Mouse (Mus musculus): Measurements from ENCODE around the gene Crxos. TPM values are rescaled to one million over a fixed set of nuclear protein-coding genes. Genes with fewer than 3 reads are reported as not detected.

Gene Crxos
- polyA plus RNA-seq (2012; rRNA removed), result 0.55 TPM in 1 of 2 replicates, not detected in the other

GRCm38 (mm10) chr7:15882317-15882716 lies at the start of gene Crxos:
Gene Crxos (plus strand): TSS chr7:15882617.
- no peak within 1 kb of the TSS for H3K27ac ChIP-seq (ENCODE audit: control insufficient read depth, insufficient read depth, low read length)
- H3K4me3 ChIP-seq (ENCODE audit: control insufficient read depth, insufficient read depth, low read length), result no peak within 1 kb of the TSS
- H3K36me3 ChIP-seq (ENCODE audit: control insufficient read depth, insufficient read depth, low read length), result no peaks in the 10 kb centered on the region
- WGBS, result 93% methylated on average over 2 of the region's 2 CpGs
- TF ChIP-seq CTCF (IDR thresholded peaks at IDR 0.05; ENCODE audit: borderline replicate concordance, control insufficient read depth, extremely low read depth, insufficient read depth, low read length, poor library complexity), result no peak
- no peak for TF ChIP-seq POLR2A (IDR thresholded peaks at IDR 0.05; ENCODE audit: control insufficient read depth, extremely low read depth, insufficient read depth, low read length, poor library complexity)
- no peak for DNase-seq
- no peaks in the 10 kb centered on the region for H3K4me1 ChIP-seq (replicated peaks; ENCODE audit: control insufficient read depth, insufficient read depth, low read length)
- no peaks in the 10 kb centered on the region for H3K27me3 ChIP-seq (ENCODE audit: control insufficient read depth, insufficient read depth, low read length)

DNA sequence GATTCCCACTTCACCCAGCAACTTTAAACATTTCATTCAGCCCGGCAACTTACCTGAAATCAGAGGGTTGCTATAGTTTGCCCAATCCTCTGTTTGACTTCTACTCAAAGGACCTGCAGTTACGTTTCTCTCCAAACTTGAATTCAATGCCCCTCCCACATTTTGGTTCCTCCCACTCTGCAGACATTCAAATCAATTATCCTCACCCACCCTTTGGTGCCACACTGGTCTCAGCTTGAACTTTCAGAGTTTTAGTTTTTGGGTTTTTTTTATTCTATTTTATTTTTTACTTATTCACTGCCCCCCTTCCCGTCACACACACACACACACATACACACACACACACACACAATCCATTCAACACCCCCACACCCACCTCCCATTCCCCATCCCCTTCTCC lies 42.8 kb upstream of the Crxos start, which contains the start of gene Obox6:
TSS of gene Obox6 (minus strand) at position 101 of the 400 bp plus-strand sequence.
- TF ChIP-seq POLR2A (IDR thresholded peaks at IDR 0.05; ENCODE audit: control insufficient read depth, extremely low read depth, insufficient read depth, low read length, poor library complexity) (no peak), CTCF (IDR thresholded peaks at IDR 0.05; ENCODE audit: borderline replicate concordance, control insufficient read depth, extremely low read depth, insufficient read depth, low read length, poor library complexity) (no peak)
- 96% methylated on average over 3 of the region's 3 CpGs for WGBS
- Histone ChIP-seq H3K36me3 (ENCODE audit: control insufficient read depth, insufficient read depth, low read length) (no peaks in the 10 kb centered on the region), H3K4me3 (ENCODE audit: control insufficient read depth, insufficient read depth, low read length) (no peak within 1 kb of the TSS), H3K4me1 (replicated peaks; ENCODE audit: control insufficient read depth, insufficient read depth, low read length) (no peaks in the 10 kb centered on the region), H3K27ac (ENCODE audit: control insufficient read depth, insufficient read depth, low read length) (no peak within 1 kb of the TSS), H3K27me3 (ENCODE audit: control insufficient read depth, insufficient read depth, low read length) (no peaks in the 10 kb centered on the region)
- no peak for DNase-seq

DNA sequence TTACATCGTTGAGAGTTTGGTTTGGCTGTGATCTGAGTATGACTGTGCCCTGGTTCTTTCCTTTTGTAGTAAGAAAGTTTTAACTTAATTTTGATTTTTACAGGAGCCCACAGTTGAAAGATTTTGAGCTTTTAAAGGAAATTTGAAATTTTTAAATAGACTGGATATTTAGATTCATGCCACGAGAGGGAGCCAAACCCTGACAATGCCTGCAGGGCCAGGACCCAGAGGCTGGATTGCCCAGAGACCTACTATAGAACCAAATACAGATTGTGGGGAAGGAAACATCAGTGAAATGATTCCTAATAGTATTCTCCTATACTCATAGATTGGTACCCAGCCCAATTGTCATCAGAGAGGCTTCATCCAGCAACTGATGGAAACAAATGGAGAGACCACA lies 22.8 kb upstream of the Crxos start:
- Histone ChIP-seq H3K27ac (ENCODE audit: control insufficient read depth, insufficient read depth, low read length) (no peak overlapping the region), H3K4me3 (ENCODE audit: control insufficient read depth, insufficient read depth, low read length) (no peak overlapping the region), H3K36me3 (ENCODE audit: control insufficient read depth, insufficient read depth, low read length) (no peaks in the 10 kb centered on the region), H3K4me1 (replicated peaks; ENCODE audit: control insufficient read depth, insufficient read depth, low read length) (no peaks in the 10 kb centered on the region), H3K27me3 (ENCODE audit: control insufficient read depth, insufficient read depth, low read length) (no peaks in the 10 kb centered on the region)
- 40% methylated on average over 2 of the region's 2 CpGs for WGBS
- TF ChIP-seq POLR2A (IDR thresholded peaks at IDR 0.05; ENCODE audit: control insufficient read depth, extremely low read depth, insufficient read depth, low read length, poor library complexity) (no peak), CTCF (IDR thresholded peaks at IDR 0.05; ENCODE audit: borderline replicate concordance, control insufficient read depth, extremely low read depth, insufficient read depth, low read length, poor library complexity) (no peak)
- no peak for DNase-seq

DNA sequence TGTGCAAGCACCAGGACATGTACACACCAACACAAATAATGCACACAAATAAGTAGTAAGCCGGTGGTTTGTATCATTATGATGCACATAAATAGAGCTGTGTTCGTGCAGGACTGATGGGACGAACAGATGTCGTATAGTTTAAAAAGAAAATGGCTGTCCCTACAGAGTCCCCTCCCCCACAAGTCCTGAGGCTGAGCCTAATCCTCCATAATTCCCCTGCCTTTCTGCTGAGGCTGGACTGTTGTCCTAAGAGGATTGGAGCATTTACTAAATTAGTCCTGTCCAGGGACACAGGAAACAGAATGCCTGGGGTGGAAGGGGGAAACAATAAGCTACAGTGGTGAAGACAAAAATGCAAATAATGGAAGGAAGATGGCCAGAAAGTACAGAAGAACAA lies 18.3 kb upstream of the Crxos start:
- 89% methylated on average over 4 of the region's 4 CpGs for WGBS
- H3K27me3 ChIP-seq (ENCODE audit: control insufficient read depth, insufficient read depth, low read length), result no peaks in the 10 kb centered on the region
- no peak for TF ChIP-seq POLR2A (IDR thresholded peaks at IDR 0.05; ENCODE audit: control insufficient read depth, extremely low read depth, insufficient read depth, low read length, poor library complexity)
- no peak for TF ChIP-seq CTCF (IDR thresholded peaks at IDR 0.05; ENCODE audit: borderline replicate concordance, control insufficient read depth, extremely low read depth, insufficient read depth, low read length, poor library complexity)
- no peak overlapping the region for H3K4me3 ChIP-seq (ENCODE audit: control insufficient read depth, insufficient read depth, low read length)
- no peak for DNase-seq
- no peak overlapping the region for H3K27ac ChIP-seq (ENCODE audit: control insufficient read depth, insufficient read depth, low read length)
- H3K36me3 ChIP-seq (ENCODE audit: control insufficient read depth, insufficient read depth, low read length), result no peaks in the 10 kb centered on the region
- no peaks in the 10 kb centered on the region for H3K4me1 ChIP-seq (replicated peaks; ENCODE audit: control insufficient read depth, insufficient read depth, low read length)

- 43% methylated on average over 4 of the region's 4 CpGs for WGBS
- no peaks in the 10 kb centered on the region for H3K27me3 ChIP-seq (ENCODE audit: control insufficient read depth, insufficient read depth, low read length)
- DNase-seq, result no peak
- no peak within 1 kb of the TSS for H3K4me3 ChIP-seq (ENCODE audit: control insufficient read depth, insufficient read depth, low read length)
- no peaks in the 10 kb centered on the region for H3K36me3 ChIP-seq (ENCODE audit: control insufficient read depth, insufficient read depth, low read length)
- TF ChIP-seq POLR2A (IDR thresholded peaks at IDR 0.05; ENCODE audit: control insufficient read depth, extremely low read depth, insufficient read depth, low read length, poor library complexity) (no peak), CTCF (IDR thresholded peaks at IDR 0.05; ENCODE audit: borderline replicate concordance, control insufficient read depth, extremely low read depth, insufficient read depth, low read length, poor library complexity) (no peak)
- H3K27ac ChIP-seq (ENCODE audit: control insufficient read depth, insufficient read depth, low read length), result no peak within 1 kb of the TSS
- H3K4me1 ChIP-seq (replicated peaks; ENCODE audit: control insufficient read depth, insufficient read depth, low read length), result no peaks in the 10 kb centered on the region
Observed at GRCm38 (mm10) chr7:15879756-15880155, 2.7 kb upstream of the Crxos start, which contains the start of gene Crx. Gene Crx (minus strand): TSS chr7:15879968.

GRCm38 (mm10) chr7:15881388-15881787 lies 1.0 kb upstream of the Crxos start:
- no peak for DNase-seq
- no peak overlapping the region for H3K27ac ChIP-seq (ENCODE audit: control insufficient read depth, insufficient read depth, low read length)
- WGBS, result 40% methylated on average over 7 of the region's 7 CpGs
- no peaks in the 10 kb centered on the region for H3K27me3 ChIP-seq (ENCODE audit: control insufficient read depth, insufficient read depth, low read length)
- TF ChIP-seq CTCF (IDR thresholded peaks at IDR 0.05; ENCODE audit: borderline replicate concordance, control insufficient read depth, extremely low read depth, insufficient read depth, low read length, poor library complexity), result no peak
- TF ChIP-seq POLR2A (IDR thresholded peaks at IDR 0.05; ENCODE audit: control insufficient read depth, extremely low read depth, insufficient read depth, low read length, poor library complexity), result no peak
- no peaks in the 10 kb centered on the region for H3K4me1 ChIP-seq (replicated peaks; ENCODE audit: control insufficient read depth, insufficient read depth, low read length)
- H3K4me3 ChIP-seq (ENCODE audit: control insufficient read depth, insufficient read depth, low read length), result no peak overlapping the region
- H3K36me3 ChIP-seq (ENCODE audit: control insufficient read depth, insufficient read depth, low read length), result no peaks in the 10 kb centered on the region

- Histone ChIP-seq H3K27me3 (ENCODE audit: control insufficient read depth, insufficient read depth, low read length) (no peaks in the 10 kb centered on the region), H3K4me1 (replicated peaks; ENCODE audit: control insufficient read depth, insufficient read depth, low read length) (no peaks in the 10 kb centered on the region), H3K27ac (ENCODE audit: control insufficient read depth, insufficient read depth, low read length) (no peak overlapping the region), H3K36me3 (ENCODE audit: control insufficient read depth, insufficient read depth, low read length) (no peaks in the 10 kb centered on the region), H3K4me3 (ENCODE audit: control insufficient read depth, insufficient read depth, low read length) (no peak overlapping the region)
- no peak for TF ChIP-seq POLR2A (IDR thresholded peaks at IDR 0.05; ENCODE audit: control insufficient read depth, extremely low read depth, insufficient read depth, low read length, poor library complexity)
- no peak for TF ChIP-seq CTCF (IDR thresholded peaks at IDR 0.05; ENCODE audit: borderline replicate concordance, control insufficient read depth, extremely low read depth, insufficient read depth, low read length, poor library complexity)
- no peak for DNase-seq
- 76% methylated on average over 3 of the region's 3 CpGs for WGBS
Observed at GRCm38 (mm10) chr7:15881831-15882230, 586 bp upstream of the Crxos start.
